Mouse (Mus musculus) C2C12 (cell line): ENCODE measurements around the gene Wscd1.

Source experiments
- CTCF ChIP-seq: IDR thresholded peaks from one replicate; pipeline ENCODE4 v1.5.1; 2011; ENCODE audit not compliant: control insufficient read depth, insufficient read depth, insufficient read length
- USF1 ChIP-seq: IDR thresholded peaks from one replicate; pipeline ENCODE4 v1.6.1; 2011; ENCODE audit warnings: low read depth, mild to moderate bottlenecking, control low read depth, moderate library complexity

DNA sequence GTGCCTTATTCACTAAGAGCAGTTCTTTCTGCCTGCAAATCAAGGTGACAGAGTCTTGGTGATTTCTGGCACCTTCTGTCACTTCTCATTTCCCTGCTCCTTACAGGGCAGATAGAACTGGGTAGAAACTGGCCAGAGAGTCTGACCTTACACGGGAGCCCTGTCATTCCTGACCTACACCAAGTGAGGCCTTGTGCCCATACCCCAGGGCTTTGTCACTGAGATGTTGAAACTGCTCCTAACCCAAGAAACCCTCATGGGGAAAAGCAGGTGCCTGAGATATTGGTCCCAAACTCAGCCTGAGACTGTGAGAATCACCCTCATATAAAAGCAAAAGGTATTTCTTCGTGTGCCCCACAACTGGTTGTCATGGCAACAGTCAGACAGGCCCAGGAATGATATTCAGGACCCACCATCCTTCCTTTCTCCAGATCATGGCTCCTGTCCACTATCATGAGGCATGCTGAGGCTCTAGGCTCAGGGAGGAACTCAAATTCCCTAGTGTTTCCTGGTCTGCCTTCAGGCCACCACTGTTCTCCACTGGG is 11.1 kb upstream of the Wscd1 start:
- TF ChIP-seq CTCF: no peak
- no peak for TF ChIP-seq USF1
